Mouse (Mus musculus): Measurements from ENCODE around the gene Fam193a. TPM values are rescaled to one million over a fixed set of nuclear protein-coding genes. Genes with fewer than 3 reads are reported as not detected.

The Fam193a gene
- polyA plus RNA-seq, 1 experiment from 2014 or later: 15.8 TPM

GRCm38 (mm10) chr5:34352084-34352631 lies 17.6 kb upstream of the Fam193a start:
- no peaks in the 10 kb centered on the region for H3K9me3 ChIP-seq
- H3K4me1 ChIP-seq: no peaks in the 10 kb centered on the region
- H3K4me3 ChIP-seq: no peak overlapping the region
- no peak for ATAC-seq (ENCODE audit: insufficient number of reproducible peaks, insufficient read depth, low FRiP score, low TSS enrichment)
- no peak overlapping the region for H3K4me2 ChIP-seq (replicated peaks)
- peaks cover 89% of the 10 kb centered on the region for H3K36me3 ChIP-seq
- 97% methylated on average over 3 of the region's 3 CpGs for WGBS
- H3K9ac ChIP-seq: no peak overlapping the region
- H3K27me3 ChIP-seq: no peaks in the 10 kb centered on the region
- H3K27ac ChIP-seq: no peak overlapping the region

GRCm38 (mm10) chr5:34360261-34360660 lies 9.5 kb upstream of the Fam193a start:
- 88% methylated on average over 3 of the region's 3 CpGs for WGBS
- peaks cover 52% of the 10 kb centered on the region for H3K36me3 ChIP-seq
- H3K27ac ChIP-seq: no peak overlapping the region
- no peak overlapping the region for H3K9ac ChIP-seq
- no peaks in the 10 kb centered on the region for H3K27me3 ChIP-seq
- H3K4me2 ChIP-seq (replicated peaks): no peak overlapping the region
- no peak overlapping the region for H3K4me3 ChIP-seq
- no peak for ATAC-seq (ENCODE audit: insufficient number of reproducible peaks, insufficient read depth, low FRiP score, low TSS enrichment)
- H3K4me1 ChIP-seq: no peaks in the 10 kb centered on the region
- no peaks in the 10 kb centered on the region for H3K9me3 ChIP-seq

- ATAC-seq (ENCODE audit: insufficient number of reproducible peaks, insufficient read depth, low FRiP score, low TSS enrichment): no peak
- no peak overlapping the region for H3K9ac ChIP-seq
- H3K27ac ChIP-seq: no peak overlapping the region
- H3K9me3 ChIP-seq: no peaks in the 10 kb centered on the region
- H3K36me3 ChIP-seq: peaks cover 30% of the 10 kb centered on the region
- no peaks in the 10 kb centered on the region for H3K4me1 ChIP-seq
- H3K4me3 ChIP-seq: no peak overlapping the region
- H3K4me2 ChIP-seq (replicated peaks): no peak overlapping the region
- H3K27me3 ChIP-seq: no peaks in the 10 kb centered on the region
Observed at GRCm38 (mm10) chr5:34363115-34363514, 6.6 kb upstream of the Fam193a start.

- Histone ChIP-seq H3K4me1 (peaks cover 8% of the 10 kb centered on the region; the same call in 1 of the 2 replicates), H3K4me3 (peak overlapping the region; percentile 94), H3K27ac (peak overlapping the region; percentile 82), H3K4me2 (replicated peaks) (peak overlapping the region; percentile 56), H3K36me3 (0 out of 2 replicates have a peak, but pooled peaks cover 8% of the 10 kb centered on the region), H3K9ac (peak overlapping the region; percentile 64), H3K9me3 (no peaks in the 10 kb centered on the region), H3K27me3 (no peaks in the 10 kb centered on the region)
- ATAC-seq (ENCODE audit: insufficient number of reproducible peaks, insufficient read depth, low FRiP score, low TSS enrichment): no peak
- WGBS: 69% methylated on average over 7 of the region's 7 CpGs
Observed at GRCm38 (mm10) chr5:34368551-34369290, 1.0 kb upstream of the Fam193a start.

- no peaks in the 10 kb centered on the region for H3K36me3 ChIP-seq
- H3K4me1 ChIP-seq: peaks cover 8% of the 10 kb centered on the region; the same call in 1 of the 2 replicates
- WGBS: under 1% methylated on average over 71 of the region's 114 CpGs
- H3K9ac ChIP-seq: peak overlapping the region; percentile 91
- no peaks in the 10 kb centered on the region for H3K9me3 ChIP-seq
- no peaks in the 10 kb centered on the region for H3K27me3 ChIP-seq
- peak overlapping the region; percentile 57 for H3K4me2 ChIP-seq (replicated peaks)
- H3K27ac ChIP-seq: peak overlapping the region; percentile 77
- ATAC-seq (ENCODE audit: insufficient number of reproducible peaks, insufficient read depth, low FRiP score, low TSS enrichment): no peak
- H3K4me3 ChIP-seq: peak overlapping the region; percentile 94
Observed at GRCm38 (mm10) chr5:34370022-34370823, 490 bp downstream of the Fam193a start.

GRCm38 (mm10) chr5:34370840-34371239 lies 1.1 kb downstream of the Fam193a start:
- ATAC-seq (ENCODE audit: insufficient number of reproducible peaks, insufficient read depth, low FRiP score, low TSS enrichment): no peak
- Histone ChIP-seq H3K9me3 (no peaks in the 10 kb centered on the region), H3K27ac (no peak overlapping the region), H3K36me3 (no peaks in the 10 kb centered on the region), H3K27me3 (no peaks in the 10 kb centered on the region), H3K4me3 (peak overlapping the region; percentile 94), H3K9ac (peak overlapping the region; percentile 91), H3K4me2 (replicated peaks) (peak overlapping the region; percentile 57), H3K4me1 (peaks cover 8% of the 10 kb centered on the region; the same call in 1 of the 2 replicates)
- 33% methylated on average over 8 of the region's 8 CpGs for WGBS

- no peak overlapping the region for H3K4me3 ChIP-seq
- H3K27ac ChIP-seq: no peak overlapping the region
- no peak overlapping the region for H3K9ac ChIP-seq
- no peak for ATAC-seq (ENCODE audit: insufficient number of reproducible peaks, insufficient read depth, low FRiP score, low TSS enrichment)
- H3K4me2 ChIP-seq (replicated peaks): peak overlapping the region; percentile 25; the same call in 1 of the 2 replicates
- H3K9me3 ChIP-seq: no peaks in the 10 kb centered on the region
- H3K36me3 ChIP-seq: no peaks in the 10 kb centered on the region
- peaks cover 8% of the 10 kb centered on the region; the same call in 1 of the 2 replicates for H3K4me1 ChIP-seq
- no peaks in the 10 kb centered on the region for H3K27me3 ChIP-seq
Observed at GRCm38 (mm10) chr5:34372141-34372540, 2.4 kb downstream of the Fam193a start.

- Histone ChIP-seq H3K36me3 (no peaks in the 10 kb centered on the region), H3K27ac (no peak overlapping the region), H3K27me3 (no peaks in the 10 kb centered on the region), H3K4me1 (peaks cover 8% of the 10 kb centered on the region; the same call in 1 of the 2 replicates), H3K9ac (no peak overlapping the region), H3K9me3 (no peaks in the 10 kb centered on the region), H3K4me3 (no peak overlapping the region), H3K4me2 (replicated peaks) (no peak overlapping the region)
- ATAC-seq (ENCODE audit: insufficient number of reproducible peaks, insufficient read depth, low FRiP score, low TSS enrichment): no peak
Observed at GRCm38 (mm10) chr5:34372541-34372940, 2.8 kb downstream of the Fam193a start.

GRCm38 (mm10) chr5:34378787-34379186 lies 9.1 kb downstream of the Fam193a start:
- no peaks in the 10 kb centered on the region for H3K9me3 ChIP-seq
- H3K36me3 ChIP-seq: no peaks in the 10 kb centered on the region
- H3K4me1 ChIP-seq: no peaks in the 10 kb centered on the region
- H3K9ac ChIP-seq: no peak overlapping the region
- no peak for ATAC-seq (ENCODE audit: insufficient number of reproducible peaks, insufficient read depth, low FRiP score, low TSS enrichment)
- H3K4me2 ChIP-seq (replicated peaks): no peak overlapping the region
- H3K27me3 ChIP-seq: no peaks in the 10 kb centered on the region
- H3K27ac ChIP-seq: no peak overlapping the region
- H3K4me3 ChIP-seq: no peak overlapping the region

GRCm38 (mm10) chr5:34381700-34382099 lies 12.0 kb downstream of the Fam193a start:
- H3K27me3 ChIP-seq: no peaks in the 10 kb centered on the region
- H3K4me2 ChIP-seq (replicated peaks): no peak overlapping the region
- WGBS: 94% methylated on average over 2 of the region's 2 CpGs
- H3K9me3 ChIP-seq: peaks cover 5% of the 10 kb centered on the region; the same call in 1 of the 2 replicates
- H3K36me3 ChIP-seq: peaks cover 8% of the 10 kb centered on the region; the same call in 1 of the 2 replicates
- H3K9ac ChIP-seq: no peak overlapping the region
- no peak for ATAC-seq (ENCODE audit: insufficient number of reproducible peaks, insufficient read depth, low FRiP score, low TSS enrichment)
- H3K4me1 ChIP-seq: no peaks in the 10 kb centered on the region
- no peak overlapping the region for H3K27ac ChIP-seq
- H3K4me3 ChIP-seq: no peak overlapping the region

GRCm38 (mm10) chr5:34385616-34386015 lies 15.9 kb downstream of the Fam193a start:
- no peak overlapping the region for H3K9ac ChIP-seq
- 95% methylated on average over 5 of the region's 5 CpGs for WGBS
- peaks cover 8% of the 10 kb centered on the region; the same call in 1 of the 2 replicates for H3K36me3 ChIP-seq
- no peak overlapping the region for H3K4me3 ChIP-seq
- no peaks in the 10 kb centered on the region for H3K27me3 ChIP-seq
- H3K4me2 ChIP-seq (replicated peaks): no peak overlapping the region
- ATAC-seq (ENCODE audit: insufficient number of reproducible peaks, insufficient read depth, low FRiP score, low TSS enrichment): no peak
- no peaks in the 10 kb centered on the region for H3K4me1 ChIP-seq
- H3K27ac ChIP-seq: no peak overlapping the region
- H3K9me3 ChIP-seq: peaks cover 5% of the 10 kb centered on the region; the same call in 1 of the 2 replicates
